Mouse (Mus musculus): ENCODE measurements at regions not wholly inside any gene's neighbourhood (a gene's known extent, or its start where the extent isn't known, plus 50 kb on each side); places are given as distances from the start of the nearest gene placed in this dataset.

- TF ChIP-seq CTCF (conservative IDR thresholded peaks at IDR 0.05 in 1 of 2, IDR thresholded peaks at IDR 0.05 in 1 of 2; ENCODE audit: low read depth in 2 of 2, low read length in 2 of 2) = no peak
- TF ChIP-seq MAZ (IDR thresholded peaks at IDR 0.05; ENCODE audit: low read depth, low read length) = no peak
- no peak for TF ChIP-seq KAT2A (IDR thresholded peaks at IDR 0.05; ENCODE audit: insufficient replicate concordance, low read length)
- TF ChIP-seq USF2 (conservative IDR thresholded peaks at IDR 0.05; ENCODE audit: low read depth, low read length) = no peak
- no peak for TF ChIP-seq MXI1 (IDR thresholded peaks at IDR 0.05; ENCODE audit: low read depth, low read length)
- no peak for TF ChIP-seq ZC3H11A (IDR thresholded peaks at IDR 0.05; ENCODE audit: low read depth, low read length)
- TF ChIP-seq MAX (IDR thresholded peaks at IDR 0.05; ENCODE audit: low read length) = no peak
- no peak for TF ChIP-seq MYC (IDR thresholded peaks at IDR 0.05; ENCODE audit: low read depth, low read length)
- no peak for TF ChIP-seq BHLHE40 (IDR thresholded peaks at IDR 0.05; ENCODE audit: low read depth, low read length)
- TF ChIP-seq EP300 (IDR thresholded peaks at IDR 0.05; ENCODE audit: low read length) = no peak
- no peak for TF ChIP-seq E2F4 (IDR thresholded peaks at IDR 0.05; ENCODE audit: insufficient replicate concordance, low read depth, low read length)
- TF ChIP-seq CHD1 (IDR thresholded peaks at IDR 0.05; ENCODE audit: low read depth, low read length) = no peak
These were observed 50.5 kb upstream of the Hmgn3 start for GRCm38 (mm10) chr9:83197013-83197412.
